Mouse (Mus musculus) lung, embryonic 14.5 days (tissue): ENCODE measurements around the gene Coro2a. TPM values are rescaled to one million over a fixed set of nuclear protein-coding genes. Genes with fewer than 3 reads are reported as not detected.
A peak's percentile ranks its signal among the peaks of the same experiment; 100 is the strongest.

ENCODE experiments used
- ATAC-seq: fragments of 200-750 bp; cut with Nextera tagmentation; 2 replicates; pipeline ENCODE4 v1.8.0; 2017; ENCODE audit warnings: mild to moderate bottlenecking, moderate TSS enrichment, moderate library complexity; ENCODE audit not compliant: insufficient read depth
- DNase-seq: peaks from one replicate; pipeline ENCODE4 v3.0.0-alpha.2; 2015
- H3K27ac ChIP-seq: fragments of 300-500 bp; sonication (generic); 2 replicates; pipeline ENCODE4 v1.5.1; 2014; ENCODE audit warnings: low read depth, mild to moderate bottlenecking, moderate library complexity
- H3K27me3 ChIP-seq: fragments of 300-500 bp; sonication (generic); 2 replicates; pipeline ENCODE4 v1.6.1; 2014; ENCODE audit warnings: low read length, control low read depth; ENCODE audit not compliant: insufficient read depth
- H3K36me3 ChIP-seq: fragments of 300-500 bp; sonication (generic); 2 replicates; pipeline ENCODE4 v1.6.1; 2014; ENCODE audit warnings: control low read depth; ENCODE audit not compliant: insufficient read depth
- H3K4me1 ChIP-seq: fragments of 300-500 bp; sonication (generic); 2 replicates; pipeline ENCODE4 v1.6.1; 2014; ENCODE audit warnings: antibody characterized with exemption, control low read depth; ENCODE audit not compliant: insufficient read depth
- H3K4me2 ChIP-seq: fragments of 300-500 bp; sonication (generic); 2 replicates; pipeline ENCODE4 v1.6.1; 2014; ENCODE audit warnings: mild to moderate bottlenecking
- H3K4me3 ChIP-seq: fragments of 300-500 bp; sonication (generic); 2 replicates; pipeline ENCODE4 v1.5.1; 2014; ENCODE audit warnings: low read depth, low read length
- H3K9ac ChIP-seq: fragments of 300-500 bp; sonication (generic); 2 replicates; pipeline ENCODE4 v1.6.1; 2014
- H3K9me3 ChIP-seq: fragments of 300-500 bp; sonication (generic); 2 replicates; pipeline ENCODE4 v1.6.1; 2016; ENCODE audit warnings: low read depth, low read length, control low read depth
- CTCF ChIP-seq: IDR thresholded peaks from 2 replicates; pipeline ENCODE4 v1.5.1; 2016; ENCODE audit warnings: antibody characterized with exemption, low read depth
- WGBS: fragments of 180-500 bp; shearing (Covaris S2); extraction: QIAGEN DNeasy Blood & Tissue Kit; methylation state at CpG from one replicate; pipeline ENCODE4 v1.1.7; 2014; 5-methylcytosine and 5-hydroxymethylcytosine counted together
- polyA plus RNA-seq: library from polyadenylated mRNA; unstranded; fragments of >200 nt; fragmentation: Nextera tagmentation; extraction: Ambion mirVana; gene quantifications from 2 replicates; pipeline ENCODE4 v1.2.1, GENCODE M21; 2014

Gene Coro2a
- polyA plus RNA-seq, 1 experiment from 2014 or later: 3.3 TPM

- H3K27ac ChIP-seq: no peak overlapping the region
- ATAC-seq (no peak), DNase-seq (no peak)
- H3K4me2 ChIP-seq: no peak overlapping the region
- no peak overlapping the region for H3K4me3 ChIP-seq
- H3K4me1 ChIP-seq: no peaks in the 10 kb centered on the region
- no peak overlapping the region for H3K9ac ChIP-seq
- H3K27me3 ChIP-seq: no peaks in the 10 kb centered on the region
- no peak for TF ChIP-seq CTCF
- H3K9me3 ChIP-seq: no peaks in the 10 kb centered on the region
- 89% methylated on average over 8 of the region's 8 CpGs for WGBS
- no peaks in the 10 kb centered on the region for H3K36me3 ChIP-seq
Observed at GRCm38 (mm10) chr4:46568169-46568568, 33.8 kb downstream of the Coro2a start.

GRCm38 (mm10) chr4:46566931-46567671 is 34.9 kb downstream of the Coro2a start:
- no peak for ATAC-seq
- H3K27me3 ChIP-seq: no peaks in the 10 kb centered on the region
- H3K36me3 ChIP-seq: no peaks in the 10 kb centered on the region
- no peak overlapping the region for H3K27ac ChIP-seq
- no peaks in the 10 kb centered on the region for H3K9me3 ChIP-seq
- 70% methylated on average over 8 of the region's 8 CpGs for WGBS
- no peak for TF ChIP-seq CTCF
- no peak overlapping the region for H3K4me3 ChIP-seq
- DNase-seq: no peak
- H3K9ac ChIP-seq: no peak overlapping the region
- H3K4me2 ChIP-seq: no peak overlapping the region
- H3K4me1 ChIP-seq: no peaks in the 10 kb centered on the region

- WGBS: 92% methylated on average over 4 of the region's 4 CpGs
Observed at GRCm38 (mm10) chr4:46565393-46565955, 36.5 kb downstream of the Coro2a start.

GRCm38 (mm10) chr4:46564247-46564646 is 37.8 kb downstream of the Coro2a start:
- H3K4me2 ChIP-seq: no peak overlapping the region
- 83% methylated on average over 4 of the region's 4 CpGs for WGBS
- TF ChIP-seq CTCF: no peak
- no peak overlapping the region for H3K4me3 ChIP-seq
- no peaks in the 10 kb centered on the region for H3K9me3 ChIP-seq
- ATAC-seq (no peak), DNase-seq (no peak)
- no peak overlapping the region for H3K27ac ChIP-seq
- no peaks in the 10 kb centered on the region for H3K27me3 ChIP-seq
- H3K36me3 ChIP-seq: no peaks in the 10 kb centered on the region
- no peak overlapping the region for H3K9ac ChIP-seq
- H3K4me1 ChIP-seq: no peaks in the 10 kb centered on the region

More at GRCm38 (mm10) chr4:46565393-46565955, 36.5 kb downstream of the Coro2a start:
- Histone ChIP-seq H3K9me3 (no peaks in the 10 kb centered on the region), H3K4me2 (no peak overlapping the region), H3K27ac (no peak overlapping the region), H3K4me1 (no peaks in the 10 kb centered on the region), H3K36me3 (no peaks in the 10 kb centered on the region), H3K4me3 (no peak overlapping the region), H3K27me3 (no peaks in the 10 kb centered on the region), H3K9ac (no peak overlapping the region)
- TF ChIP-seq CTCF: no peak
- no peak for ATAC-seq
- no peak for DNase-seq

- WGBS: 66% methylated on average over 10 of the region's 10 CpGs
- no peaks in the 10 kb centered on the region for H3K27me3 ChIP-seq
- no peak for ATAC-seq
Observed at GRCm38 (mm10) chr4:46563847-46564246, 38.2 kb downstream of the Coro2a start.

GRCm38 (mm10) chr4:46562841-46563240 is 39.2 kb downstream of the Coro2a start:
- 94% methylated on average over 14 of the region's 14 CpGs for WGBS
- no peak for DNase-seq
- Histone ChIP-seq H3K4me2 (no peak overlapping the region), H3K27ac (no peak overlapping the region), H3K9me3 (no peaks in the 10 kb centered on the region), H3K4me1 (no peaks in the 10 kb centered on the region), H3K9ac (no peak overlapping the region), H3K27me3 (no peaks in the 10 kb centered on the region), H3K36me3 (no peaks in the 10 kb centered on the region), H3K4me3 (no peak overlapping the region)
- ATAC-seq: no peak
- TF ChIP-seq CTCF: no peak

More at GRCm38 (mm10) chr4:46563847-46564246, 38.2 kb downstream of the Coro2a start:
- TF ChIP-seq CTCF: no peak
- Histone ChIP-seq H3K9ac (no peak overlapping the region), H3K36me3 (no peaks in the 10 kb centered on the region), H3K27ac (no peak overlapping the region), H3K4me1 (no peaks in the 10 kb centered on the region), H3K4me2 (no peak overlapping the region), H3K4me3 (no peak overlapping the region), H3K9me3 (no peaks in the 10 kb centered on the region)
- peak; percentile 27 for DNase-seq

GRCm38 (mm10) chr4:46562037-46562436 is 40.0 kb downstream of the Coro2a start:
- no peaks in the 10 kb centered on the region for H3K9me3 ChIP-seq
- DNase-seq (no peak), ATAC-seq (no peak)
- H3K36me3 ChIP-seq: no peaks in the 10 kb centered on the region
- WGBS: 67% methylated on average over 5 of the region's 5 CpGs
- H3K9ac ChIP-seq: no peak overlapping the region
- H3K27ac ChIP-seq: no peak overlapping the region
- H3K4me3 ChIP-seq: no peak overlapping the region
- H3K27me3 ChIP-seq: no peaks in the 10 kb centered on the region
- TF ChIP-seq CTCF: no peak
- no peaks in the 10 kb centered on the region for H3K4me1 ChIP-seq
- H3K4me2 ChIP-seq: no peak overlapping the region
